Mouse (Mus musculus) bone marrow, adult 2 months (tissue): ENCODE results near the gene Gm49373.

Experiments used
- CTCF ChIP-seq: fragments of 200-500 bp; IDR thresholded peaks from 2 replicates; pipeline ENCODE4 v1.5.1; 2011; ENCODE audit warnings: low read length, control low read depth; ENCODE audit not compliant: control insufficient read depth, insufficient read depth
- POLR2A ChIP-seq: fragments of 200-500 bp; IDR thresholded peaks from 2 replicates; pipeline ENCODE4 v1.6.1; 2011; ENCODE audit warnings: low read depth, mild to moderate bottlenecking, control low read depth, low read length, borderline replicate concordance; ENCODE audit not compliant: control insufficient read depth

DNA sequence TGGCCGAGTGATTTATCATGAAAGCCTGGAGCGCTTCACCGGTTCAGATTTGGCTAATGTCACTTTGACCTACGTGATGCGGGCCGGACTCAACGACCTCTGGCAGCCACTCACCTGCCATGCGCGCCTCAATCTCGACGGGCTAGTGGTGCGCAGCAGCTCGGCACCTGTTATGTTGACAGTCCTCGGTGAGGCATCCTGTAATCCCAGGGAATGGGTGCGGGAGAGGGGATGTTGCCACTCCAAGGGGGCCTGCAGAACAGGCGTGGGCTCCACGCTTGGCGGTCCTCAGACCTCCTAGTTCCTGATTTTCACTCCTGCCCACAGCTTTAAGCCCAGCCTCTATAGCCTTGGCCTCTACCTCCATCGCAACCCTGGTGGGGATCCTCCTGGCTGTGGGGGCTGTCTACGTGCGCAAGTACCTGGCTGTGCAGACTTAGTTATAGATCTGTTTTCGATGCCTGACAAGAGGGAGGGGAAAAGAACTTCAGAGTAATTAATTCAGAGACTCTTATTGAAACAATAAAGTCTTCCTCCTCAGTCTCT lies 42.8 kb downstream of the Gm49373 start:
- TF ChIP-seq CTCF, result no peak
- no peak for TF ChIP-seq POLR2A
